Mouse (Mus musculus) lung, adult 2 months (tissue): ENCODE measurements around the gene Rnf39.

Experiments used
- CTCF ChIP-seq: fragments of 200-500 bp; IDR thresholded peaks from 2 replicates; pipeline ENCODE4 v1.5.1; 2011; ENCODE audit warnings: mild to moderate bottlenecking, low read length, control low read depth; ENCODE audit not compliant: insufficient read depth
- POLR2A ChIP-seq: fragments of 200-500 bp; IDR thresholded peaks from 2 replicates; pipeline ENCODE4 v1.6.1; 2011; ENCODE audit warnings: low read depth, mild to moderate bottlenecking, control low read depth, low read length, borderline replicate concordance; ENCODE audit errors: extremely low read depth

GRCm38 (mm10) chr17:36953062-36953461 lies 10.3 kb downstream of the Rnf39 start:
- TF ChIP-seq CTCF = no peak
- TF ChIP-seq POLR2A = no peak
